Mouse (Mus musculus) adrenal gland, postnatal 4 days (tissue): ENCODE data around the gene Sh3bp5l. TPM values are rescaled to one million over a fixed set of nuclear protein-coding genes. Genes with fewer than 3 reads are reported as not detected.
A peak's percentile ranks its signal among the peaks of the same experiment; 100 is the strongest.
"Not testable (repeated sequence)": the region's sequence is repeated elsewhere in the genome, so short reads cannot be mapped to it uniquely, and the experiment has no call there.

Experiments
- DNase-seq, 2 experiments: peaks; one replicate each; pipeline ENCODE4 v3.0.0; 2021 to 2022; ENCODE audit warnings: low spot score in 2 of 2, mixed read lengths in 2 of 2
- long read RNA-seq, 2 experiments: library from polyadenylated mRNA; stranded (forward); transcript quantifications; one replicate each; pipeline ENCODE4 v2.0.0; 2021
- total RNA-seq, 2 experiments: library from RNA; stranded (reverse); gene quantifications; 2 replicates each; pipeline ENCODE4 v1.2.3; 2021

The Sh3bp5l gene
- 10 to 100 TPM; 47.4 to 54.1 TPM for total RNA-seq
- long read RNA-seq, experiment 1, transcript Sh3bp5l-202 (7 exons, 3,016 nt), result minor isoform, 20 of 100 reads
- long read RNA-seq, experiment 1, transcript Sh3bp5l-201 (7 exons, 2,977 nt), result major isoform, 59 of 100 reads
- long read RNA-seq, experiment 1, partial matches to known transcripts, result 4 of 100 reads
- long read RNA-seq, experiment 1, other reads (novel, unspliced or antisense), result 17 of 100 reads
- long read RNA-seq, experiment 2, transcript Sh3bp5l-201 (7 exons, 2,977 nt), result major isoform, 116 of 195 reads
- long read RNA-seq, experiment 2, transcript Sh3bp5l-202 (7 exons, 3,016 nt), result minor isoform, 43 of 195 reads
- long read RNA-seq, experiment 2, partial matches to known transcripts, result 17 of 195 reads
- long read RNA-seq, experiment 2, other reads (novel, unspliced or antisense), result 19 of 195 reads

- DNase-seq, result peak; percentile 46 to 69
Measured at GRCm38 (mm10) chr11:58330276-58331148, at the start of gene Sh3bp5l, which contains the start of gene Zfp672. TSS of gene Sh3bp5l (plus strand) at chr11:58330724. TSS of gene Zfp672 (minus strand) at chr11:58330339.

- DNase-seq, result no peak
Measured at GRCm38 (mm10) chr11:58281970-58282496, 48.5 kb upstream of the Sh3bp5l start.

- DNase-seq, result no peak
Measured at GRCm38 (mm10) chr11:58282518-58282917, 48.0 kb upstream of the Sh3bp5l start.

- DNase-seq, result no peak
Measured at GRCm38 (mm10) chr11:58289992-58290682, 40.4 kb upstream of the Sh3bp5l start.

- no peak for DNase-seq
Measured at GRCm38 (mm10) chr11:58290812-58291211, 39.7 kb upstream of the Sh3bp5l start.

- DNase-seq, result no peak
Measured at GRCm38 (mm10) chr11:58292791-58293190, 37.7 kb upstream of the Sh3bp5l start.

GRCm38 (mm10) chr11:58297396-58297795, 33.1 kb upstream of the Sh3bp5l start:
- DNase-seq, result no peak

GRCm38 (mm10) chr11:58301057-58301456, 29.5 kb upstream of the Sh3bp5l start:
- peak in 1 of 2 experiments; percentile 54 for DNase-seq

GRCm38 (mm10) chr11:58301837-58302754, 28.4 kb upstream of the Sh3bp5l start:
- peak; percentile 91 to 95 for DNase-seq

GRCm38 (mm10) chr11:58302774-58303445, 27.6 kb upstream of the Sh3bp5l start:
- DNase-seq, result no peak

- DNase-seq, result no peak
Measured at GRCm38 (mm10) chr11:58303594-58303993, 26.9 kb upstream of the Sh3bp5l start.

GRCm38 (mm10) chr11:58305299-58305698, 25.2 kb upstream of the Sh3bp5l start:
- not testable (repeated sequence) for DNase-seq

- peak; percentile 88 to 90 for DNase-seq
Measured at GRCm38 (mm10) chr11:58306860-58307308, 23.6 kb upstream of the Sh3bp5l start, which contains the start of gene Zfp692. TSS of gene Zfp692 (plus strand) at chr11:58307069.

- no peak for DNase-seq
Measured at GRCm38 (mm10) chr11:58307411-58308080, 23.0 kb upstream of the Sh3bp5l start.

GRCm38 (mm10) chr11:58308661-58309060, 21.9 kb upstream of the Sh3bp5l start:
- no peak for DNase-seq

GRCm38 (mm10) chr11:58314069-58314468, 16.5 kb upstream of the Sh3bp5l start:
- no peak for DNase-seq

- DNase-seq, result no peak
Measured at GRCm38 (mm10) chr11:58315536-58316168, 14.9 kb upstream of the Sh3bp5l start.

GRCm38 (mm10) chr11:58316344-58316743, 14.2 kb upstream of the Sh3bp5l start:
- DNase-seq, result no peak
